Mouse (Mus musculus) regulatory T cell (primary cell): Measurements from ENCODE around the gene Maf.

Experiments
- in situ Hi-C: fragments of 300-600 bp; cut with MboI, MseI; formaldehyde crosslinking; loops from one replicate; pipeline ENCODE4 v1.15.1; 2025; ENCODE audit warnings: high pct_unique_total_duplicates

Maf gene

GRCm38 (mm10) chr8:115706411-115706860 lies 1.2 kb downstream of the Maf start:
- in situ Hi-C loops = loop anchor here (25.0 kb wide), 2 partner anchors 619 to 769 kb away; no protein-coding TSS in a partner anchor

- in situ Hi-C loops = loop anchor here (25.0 kb wide), 2 partner anchors 618 to 768 kb away; no protein-coding TSS in a partner anchor
These were observed 1.9 kb downstream of the Maf start for GRCm38 (mm10) chr8:115705591-115706110.

GRCm38 (mm10) chr8:115703056-115703455 lies 4.5 kb downstream of the Maf start:
- in situ Hi-C loops = loop anchor here (25.0 kb wide), 2 partner anchors 616 to 766 kb away; no protein-coding TSS in a partner anchor

GRCm38 (mm10) chr8:115701001-115701400 lies 6.6 kb downstream of the Maf start:
- in situ Hi-C loops = loop anchor here (25.0 kb wide), 2 partner anchors 614 to 764 kb away; no protein-coding TSS in a partner anchor

GRCm38 (mm10) chr8:115699151-115699550 lies 8.4 kb downstream of the Maf start:
- in situ Hi-C loops = no loop called here

- in situ Hi-C loops = no loop called here
These were observed 10.2 kb downstream of the Maf start for GRCm38 (mm10) chr8:115697410-115697809.

GRCm38 (mm10) chr8:115696661-115697060 lies 10.9 kb downstream of the Maf start:
- in situ Hi-C loops = no loop called here

GRCm38 (mm10) chr8:115687349-115687748 lies 20.2 kb downstream of the Maf start:
- in situ Hi-C loops = no loop called here

GRCm38 (mm10) chr8:115683309-115683708 lies 24.3 kb downstream of the Maf start:
- in situ Hi-C loops = no loop called here

- in situ Hi-C loops = no loop called here
These were observed 28.1 kb downstream of the Maf start for GRCm38 (mm10) chr8:115679539-115679938.

- in situ Hi-C loops = no loop called here
These were observed 42.7 kb downstream of the Maf start for GRCm38 (mm10) chr8:115664866-115665265.

GRCm38 (mm10) chr8:115650110-115650521 lies 57.5 kb downstream of the Maf start:
- in situ Hi-C loops = loop anchor here (10.0 kb wide), 1 partner anchor 1465 kb away; no protein-coding TSS in a partner anchor

- in situ Hi-C loops = no loop called here
These were observed 62.5 kb downstream of the Maf start for GRCm38 (mm10) chr8:115645139-115645538.

GRCm38 (mm10) chr8:115641936-115642335 lies 65.7 kb downstream of the Maf start:
- in situ Hi-C loops = no loop called here

- in situ Hi-C loops = no loop called here
These were observed 67.6 kb downstream of the Maf start for GRCm38 (mm10) chr8:115639951-115640350.

- in situ Hi-C loops = no loop called here
These were observed 70.8 kb downstream of the Maf start for GRCm38 (mm10) chr8:115636751-115637150.
